Mouse (Mus musculus): ENCODE results near the gene Igsf9. TPM values are rescaled to one million over a fixed set of nuclear protein-coding genes. Genes with fewer than 3 reads are reported as not detected.

Igsf9 gene
- total RNA-seq, 2 experiments from 2014 or later: 0.37 to 0.51 TPM

- no peak for DNase-seq
- intact Hi-C loops (cut with DNase I; ENCODE audit: low total_unique reads): no loop called here
Observed at GRCm38 (mm10) chr1:172535116-172535515, 53.5 kb downstream of the Igsf9 start.

- no peak for DNase-seq
- intact Hi-C loops (cut with DNase I; ENCODE audit: low total_unique reads): no loop called here
Observed at GRCm38 (mm10) chr1:172539827-172540226, 58.2 kb downstream of the Igsf9 start.

GRCm38 (mm10) chr1:172540283-172540820, 58.8 kb downstream of the Igsf9 start:
- DNase-seq: no peak
- intact Hi-C loops (cut with DNase I; ENCODE audit: low total_unique reads): no loop called here

GRCm38 (mm10) chr1:172546062-172546461, 64.5 kb downstream of the Igsf9 start:
- DNase-seq: no peak
- intact Hi-C loops (cut with DNase I; ENCODE audit: low total_unique reads): no loop called here

Other genes starting within 250 kb of the Igsf9 start
- under 1 TPM; 0.66 to 0.96 TPM for gene Atp1a4, start 223.4 kb upstream of the Igsf9 start, total RNA-seq (2021)
- 10 to 100 TPM; 11.1 to 12.5 TPM for gene Igsf8, start 220.1 kb upstream of the Igsf9 start, total RNA-seq (2021)
- gene Atp1a2, start 183.7 kb upstream of the Igsf9 start, total RNA-seq (2021): 1,000 to 10,000 TPM in 1 of 2 experiments, 100 to 1,000 TPM in 1; 826 to 1,026 TPM
- gene Kcnj9, start 152.5 kb upstream of the Igsf9 start, total RNA-seq (2021): not detected
- gene Kcnj10, start 140.6 kb upstream of the Igsf9 start, total RNA-seq (2021): under 1 TPM; 0.29 to 0.96 TPM
- 1 to 10 TPM; 4.4 to 4.8 TPM for gene Pigm, start 105.2 kb upstream of the Igsf9 start, total RNA-seq (2021)
- gene Slamf9, start 6.4 kb upstream of the Igsf9 start, total RNA-seq (2021): under 1 TPM; 0.33 to 0.57 TPM
- 10 to 100 TPM; 60.4 to 61.2 TPM for gene Tagln2, start 18.3 kb downstream of the Igsf9 start, total RNA-seq (2021)
- gene Cfap45, start 39.0 kb downstream of the Igsf9 start, total RNA-seq (2021): under 1 TPM; 0.40 to 0.45 TPM
- not detected for gene Vsig8, start 74.2 kb downstream of the Igsf9 start, total RNA-seq (2021)
- not detected for gene Slamf8, start 108.8 kb downstream of the Igsf9 start, total RNA-seq (2021)
- gene Fcrl6, start 120.8 kb downstream of the Igsf9 start, total RNA-seq (2021): not detected
- 10 to 100 TPM; 17.4 to 18.4 TPM for gene Dusp23, start 151.2 kb downstream of the Igsf9 start, total RNA-seq (2021)
- not detected for gene Crp, start 216.3 kb downstream of the Igsf9 start, total RNA-seq (2021)